Mouse (Mus musculus) kidney, embryonic 16.5 days (tissue): ENCODE data around the gene Lin7b. TPM values are rescaled to one million over a fixed set of nuclear protein-coding genes. Genes with fewer than 3 reads are reported as not detected.
A peak's percentile ranks its signal among the peaks of the same experiment; 100 is the strongest.
"Not testable (repeated sequence)": the region's sequence is repeated elsewhere in the genome, so short reads cannot be mapped to it uniquely, and the experiment has no call there.

Experiments used
- ATAC-seq: fragments of 200-750 bp; cut with Nextera tagmentation; 2 replicates; pipeline ENCODE4 v1.8.0; 2017; ENCODE audit warnings: moderate TSS enrichment; ENCODE audit not compliant: low FRiP score, low TSS enrichment
- H3K27ac ChIP-seq: fragments of 300-500 bp; sonication (generic); 2 replicates; pipeline ENCODE4 v1.5.1; 2014; ENCODE audit warnings: low read length
- H3K27me3 ChIP-seq: fragments of 300-500 bp; sonication (generic); 2 replicates; pipeline ENCODE4 v1.6.1; 2014; ENCODE audit warnings: low read length, control low read depth, mixed read lengths; ENCODE audit not compliant: insufficient read depth
- H3K36me3 ChIP-seq: fragments of 300-500 bp; sonication (generic); 2 replicates; pipeline ENCODE4 v1.6.1; 2014; ENCODE audit warnings: low read length, control low read depth, mixed read lengths; ENCODE audit not compliant: insufficient read depth
- H3K4me1 ChIP-seq: fragments of 300-500 bp; sonication (generic); 2 replicates; pipeline ENCODE4 v1.6.1; 2014; ENCODE audit warnings: low read length, control low read depth, mixed read lengths; ENCODE audit not compliant: insufficient read depth
- H3K4me2 ChIP-seq: fragments of 300-500 bp; sonication (generic); replicated peaks from 2 replicates; pipeline ENCODE4 v1.6.1; 2014; ENCODE audit warnings: low read depth, low read length
- H3K4me3 ChIP-seq: fragments of 300-500 bp; sonication (generic); 2 replicates; pipeline ENCODE4 v1.5.1; 2014; ENCODE audit warnings: mild to moderate bottlenecking, low read length
- H3K9ac ChIP-seq: fragments of 300-500 bp; sonication (generic); replicated peaks from 2 replicates; pipeline ENCODE4 v1.6.1; 2014; ENCODE audit warnings: low read length
- H3K9me3 ChIP-seq: fragments of 300-500 bp; sonication (generic); 2 replicates; pipeline ENCODE4 v1.6.1; 2016; ENCODE audit warnings: low read length, control low read depth
- WGBS: fragments of 180-500 bp; shearing (Covaris S2); extraction: QIAGEN DNeasy Blood & Tissue Kit; methylation state at CpG from one replicate; pipeline ENCODE4 v1.1.7; 2014; 5-methylcytosine and 5-hydroxymethylcytosine counted together
- polyA plus RNA-seq: library from polyadenylated mRNA; unstranded; fragments of >200 nt; fragmentation: Nextera tagmentation; extraction: Ambion mirVana; gene quantifications from 2 replicates; pipeline ENCODE4 v1.2.1, GENCODE M21; 2015

Lin7b gene
- polyA plus RNA-seq, 1 experiment from 2014 or later = 1.9 TPM

- no peak for ATAC-seq
- Histone ChIP-seq H3K4me2 (peak overlapping the region; percentile 98; the same call in 1 of the 2 replicates), H3K4me1 (peaks cover 28% of the 10 kb centered on the region), H3K27me3 (peaks cover 48% of the 10 kb centered on the region), H3K27ac (no peak overlapping the region), H3K36me3 (no peaks in the 10 kb centered on the region; the same call in 1 of the 2 replicates), H3K4me3 (no peak overlapping the region), H3K9ac (no peak overlapping the region), H3K9me3 (no peaks in the 10 kb centered on the region)
- 85% methylated on average over 15 of the region's 15 CpGs for WGBS
These were observed 2.2 kb downstream of the Lin7b start for GRCm38 (mm10) chr7:45368178-45368577.

DNA sequence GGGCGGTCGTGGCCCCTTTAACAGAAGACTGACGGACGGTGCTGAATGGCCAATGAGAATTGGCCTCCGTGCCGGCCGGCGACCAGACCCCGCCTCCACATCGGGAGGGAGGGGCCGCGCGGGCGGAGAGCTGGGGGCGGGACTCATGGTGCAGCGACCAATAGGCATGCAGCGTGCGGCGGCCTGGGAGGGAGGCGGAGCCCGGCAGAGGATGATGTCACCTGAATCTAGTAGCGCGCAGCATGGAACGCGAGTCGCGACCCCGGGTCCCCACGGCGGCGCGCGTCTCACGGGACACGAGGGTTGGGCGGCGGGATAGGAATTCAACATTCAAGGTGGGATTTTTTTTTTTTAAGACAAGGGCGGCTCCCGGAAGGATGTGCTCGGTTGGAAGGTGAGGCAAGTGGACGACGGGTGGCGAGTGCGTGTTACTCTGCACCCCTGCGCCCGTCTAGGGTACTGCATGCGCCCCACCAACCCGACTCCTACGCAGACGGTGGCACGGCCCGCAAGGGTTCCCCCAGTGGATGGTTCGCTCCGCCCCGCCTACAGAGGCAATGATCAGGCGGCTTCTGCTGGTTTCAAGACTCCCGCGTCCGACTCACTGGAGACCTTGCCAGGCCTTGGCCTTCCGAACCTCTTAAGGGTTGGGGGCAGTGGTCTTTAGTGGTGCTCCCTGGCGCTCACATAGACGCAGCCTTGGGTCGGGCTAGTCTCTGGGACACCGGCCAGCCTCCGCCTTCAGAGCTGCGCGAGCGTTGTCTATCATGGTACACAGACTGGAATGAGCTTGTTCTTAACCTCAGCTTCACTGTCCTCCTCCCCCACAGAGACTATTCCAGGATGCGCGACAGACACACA, 3.1 kb downstream of the Lin7b start:
- WGBS = under 1% methylated on average over 70 of the region's 70 CpGs
- peak overlapping the region; percentile 67 for H3K9ac ChIP-seq
- H3K36me3 ChIP-seq = no peaks in the 10 kb centered on the region; the same call in 1 of the 2 replicates
- H3K27me3 ChIP-seq = peaks cover 57% of the 10 kb centered on the region
- peak; percentile 79 for ATAC-seq
- H3K9me3 ChIP-seq = no peaks in the 10 kb centered on the region
- H3K4me1 ChIP-seq = peaks cover 28% of the 10 kb centered on the region
- peak overlapping the region; percentile 60 for H3K4me3 ChIP-seq
- peak overlapping the region; percentile 98 for H3K4me2 ChIP-seq
- peak overlapping the region; percentile 43; the same call in 1 of the 2 replicates for H3K27ac ChIP-seq

DNA sequence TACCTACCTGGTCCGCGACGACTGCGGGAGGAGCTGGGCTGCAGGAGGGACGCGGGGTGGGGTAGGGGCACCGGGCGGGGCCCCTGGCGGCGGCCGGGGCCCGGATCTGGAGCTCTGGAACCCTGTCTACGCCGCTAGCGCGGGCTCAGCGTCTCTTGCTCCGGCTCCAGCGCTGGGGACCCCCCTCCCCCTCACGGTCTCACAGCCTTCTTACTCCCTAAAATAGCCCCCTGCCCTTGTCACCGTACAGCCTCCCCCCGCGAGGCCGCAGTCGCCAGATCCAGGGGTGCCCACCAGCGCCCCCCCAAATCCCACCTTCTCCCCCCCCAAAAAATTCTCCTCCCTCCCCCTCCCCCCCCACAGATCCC, 3.7 kb downstream of the Lin7b start, which contains the start of gene Ppfia3:
Gene Ppfia3 (minus strand): TSS at position 368 of the 368 bp plus-strand sequence.
- H3K4me3 ChIP-seq = peak within 1 kb of the TSS; percentile 60
- peaks cover 33% of the 10 kb centered on the region for H3K4me1 ChIP-seq
- WGBS = 2% methylated on average over 16 of the region's 26 CpGs
- no peaks in the 10 kb centered on the region for H3K36me3 ChIP-seq
- peaks cover 63% of the 10 kb centered on the region for H3K27me3 ChIP-seq
- peak within 1 kb of the TSS; percentile 98 for H3K4me2 ChIP-seq
- peak within 1 kb of the TSS; percentile 43; the same call in 1 of the 2 replicates for H3K27ac ChIP-seq
- H3K9ac ChIP-seq = peak within 1 kb of the TSS; percentile 67
- ATAC-seq = peak; percentile 5; the same call in 1 of the 2 replicates
- H3K9me3 ChIP-seq = no peaks in the 10 kb centered on the region

GRCm38 (mm10) chr7:45365742-45366651, 4.4 kb downstream of the Lin7b start:
- ATAC-seq = no peak
- Histone ChIP-seq H3K9me3 (no peaks in the 10 kb centered on the region), H3K36me3 (no peaks in the 10 kb centered on the region), H3K4me2 (peak overlapping the region; percentile 98), H3K9ac (peak overlapping the region; percentile 67), H3K27ac (no peak overlapping the region), H3K27me3 (peaks cover 66% of the 10 kb centered on the region), H3K4me3 (peak overlapping the region; percentile 60), H3K4me1 (peaks cover 33% of the 10 kb centered on the region)
- 4% methylated on average over 34 of the region's 35 CpGs for WGBS

GRCm38 (mm10) chr7:45363983-45364382, 6.4 kb downstream of the Lin7b start:
- WGBS = 90% methylated on average over 2 of the region's 2 CpGs
- Histone ChIP-seq H3K9ac (no peak overlapping the region), H3K27ac (no peak overlapping the region), H3K4me2 (no peak overlapping the region), H3K4me3 (no peak overlapping the region), H3K36me3 (no peaks in the 10 kb centered on the region), H3K9me3 (no peaks in the 10 kb centered on the region), H3K27me3 (peaks cover 69% of the 10 kb centered on the region), H3K4me1 (peaks cover 23% of the 10 kb centered on the region)
- no peak for ATAC-seq

DNA sequence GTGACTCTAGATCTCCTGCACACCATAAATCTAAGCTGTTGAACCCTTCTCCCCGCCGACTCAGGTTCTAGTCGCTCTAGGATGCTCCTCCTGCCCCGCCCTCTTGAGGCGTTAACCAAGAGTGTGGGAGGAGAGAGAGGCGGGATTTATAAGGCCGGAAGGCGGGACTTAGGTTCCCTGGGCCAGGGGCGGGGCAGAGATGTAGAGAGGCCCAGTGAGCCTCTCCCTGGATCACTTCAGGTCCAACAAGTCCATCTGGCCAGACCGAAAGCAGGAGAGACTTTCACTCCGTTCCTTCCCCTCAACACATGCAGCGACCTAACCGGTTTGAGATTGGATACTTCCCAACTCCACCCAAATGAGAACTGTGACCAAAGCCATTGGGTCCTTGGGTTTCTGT, 7.6 kb downstream of the Lin7b start:
- no peaks in the 10 kb centered on the region for H3K9me3 ChIP-seq
- 5% methylated on average over 13 of the region's 13 CpGs for WGBS
- no peaks in the 10 kb centered on the region for H3K36me3 ChIP-seq
- no peak overlapping the region for H3K27ac ChIP-seq
- ATAC-seq = no peak
- H3K4me3 ChIP-seq = no peak overlapping the region
- no peak overlapping the region for H3K9ac ChIP-seq
- no peak overlapping the region for H3K4me2 ChIP-seq
- peaks cover 19% of the 10 kb centered on the region for H3K4me1 ChIP-seq
- H3K27me3 ChIP-seq = peaks cover 62% of the 10 kb centered on the region

GRCm38 (mm10) chr7:45361243-45361804, 9.1 kb downstream of the Lin7b start:
- H3K4me1 ChIP-seq = peaks cover 11% of the 10 kb centered on the region
- H3K4me2 ChIP-seq = peak overlapping the region; percentile 58
- H3K9me3 ChIP-seq = no peaks in the 10 kb centered on the region
- peaks cover 60% of the 10 kb centered on the region for H3K27me3 ChIP-seq
- WGBS = under 1% methylated on average over 43 of the region's 43 CpGs
- H3K27ac ChIP-seq = no peak overlapping the region
- peak overlapping the region; percentile 42; the same call in 1 of the 2 replicates for H3K9ac ChIP-seq
- peak overlapping the region; percentile 45 for H3K4me3 ChIP-seq
- no peaks in the 10 kb centered on the region for H3K36me3 ChIP-seq
- ATAC-seq = peak; percentile 89

- Histone ChIP-seq H3K36me3 (no peaks in the 10 kb centered on the region), H3K4me2 (no peak overlapping the region), H3K4me3 (no peak overlapping the region; the same call in 1 of the 2 replicates), H3K27me3 (peaks cover 53% of the 10 kb centered on the region), H3K9ac (no peak overlapping the region), H3K27ac (no peak overlapping the region), H3K9me3 (no peaks in the 10 kb centered on the region), H3K4me1 (peaks cover 6% of the 10 kb centered on the region; the same call in 1 of the 2 replicates)
- 51% methylated on average over 18 of the region's 18 CpGs for WGBS
- no peak for ATAC-seq
These were observed 9.8 kb downstream of the Lin7b start for GRCm38 (mm10) chr7:45360404-45361125.

DNA sequence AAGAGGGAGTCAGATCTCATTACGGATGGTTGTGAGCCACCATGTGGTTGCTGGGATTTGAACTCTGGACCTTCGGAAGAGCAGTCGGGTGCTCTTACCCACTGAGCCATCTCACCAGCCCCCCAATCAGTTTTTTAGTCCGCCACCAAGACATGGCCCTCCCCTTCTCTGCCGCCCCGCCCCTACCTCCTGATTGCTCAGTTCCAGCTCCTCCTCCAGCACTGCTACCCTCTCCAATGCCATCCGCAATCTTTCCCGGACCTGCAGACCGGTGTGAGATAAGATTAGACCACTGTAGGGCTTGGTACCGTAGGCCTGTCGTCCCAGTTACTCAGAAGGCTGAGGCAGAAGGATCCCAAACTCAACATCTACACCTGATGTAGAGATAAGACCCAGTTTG, 11.3 kb downstream of the Lin7b start:
- H3K4me3 ChIP-seq, H3K27ac ChIP-seq, H3K4me2 ChIP-seq, ATAC-seq, H3K9ac ChIP-seq, H3K9me3 ChIP-seq, H3K36me3 ChIP-seq, H3K4me1 ChIP-seq: not testable (repeated sequence)
- peaks cover 39% of the 10 kb centered on the region for H3K27me3 ChIP-seq
- 69% methylated on average over 8 of the region's 11 CpGs for WGBS
